Mouse (Mus musculus) cerebellum, postnatal 25 days (tissue): ENCODE measurements at regions not wholly inside any gene's neighbourhood (a gene's known extent, or its start where the extent isn't known, plus 50 kb on each side); places are given as distances from the start of the nearest gene placed in this dataset.

Experiments
- DNase-seq, 2 experiments: peaks; one replicate each; pipeline ENCODE4 v3.0.0; 2021; ENCODE audit warnings: mixed read lengths in 2 of 2

- no peak for DNase-seq
Measured at GRCm38 (mm10) chr14:25306961-25307654, 151.9 kb upstream of the Zmiz1 start.

GRCm38 (mm10) chr14:25308051-25308450, 150.9 kb upstream of the Zmiz1 start:
- DNase-seq, result no peak

DNA sequence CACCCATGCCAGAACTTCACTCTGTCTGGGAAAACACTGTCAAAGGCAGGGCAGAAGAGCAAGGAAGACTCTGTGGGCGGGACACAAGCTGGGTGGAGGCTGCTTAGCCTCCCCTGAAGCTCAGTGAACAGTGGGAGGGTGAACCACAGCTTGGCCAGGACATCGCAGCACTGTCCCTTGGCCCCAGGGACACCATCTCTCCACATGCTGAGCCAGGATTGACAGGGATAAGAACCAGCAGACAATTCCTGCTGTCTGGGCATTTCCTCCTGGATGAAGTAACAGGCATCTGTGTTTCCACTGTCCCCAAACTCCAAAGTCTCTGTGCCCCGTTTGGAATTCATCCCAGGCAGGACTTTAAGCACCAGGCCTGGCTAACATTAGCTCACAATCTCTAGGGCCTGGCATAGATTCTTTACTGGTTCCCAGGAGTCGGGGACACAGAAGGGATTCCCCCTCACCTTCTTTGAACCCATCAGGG, 148.3 kb upstream of the Zmiz1 start:
- peak in 1 of 2 experiments; percentile 9 for DNase-seq

DNA sequence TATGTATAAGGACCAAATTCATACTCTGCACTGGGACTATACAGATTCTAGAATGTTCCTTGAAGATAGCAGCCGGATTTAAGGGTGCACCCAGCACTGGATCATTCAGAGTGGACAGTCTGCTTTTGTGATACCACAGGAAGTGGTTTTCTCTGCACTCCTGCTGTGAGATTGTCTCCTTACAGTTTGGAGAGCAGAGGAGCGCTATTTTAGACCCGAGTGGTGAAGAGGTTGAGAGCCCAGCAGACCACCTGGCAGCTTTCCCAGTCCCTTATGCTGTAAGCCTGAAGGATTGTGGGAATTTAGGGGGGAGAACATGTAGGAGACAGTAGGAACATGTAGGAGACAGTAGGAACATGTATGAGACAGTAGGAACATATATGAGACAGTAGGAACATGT, 147.5 kb upstream of the Zmiz1 start:
- DNase-seq, result no peak

GRCm38 (mm10) chr14:25312135-25312534, 146.8 kb upstream of the Zmiz1 start:
- peak; percentile 31 to 53 for DNase-seq

- peak in 1 of 2 experiments; percentile 10 for DNase-seq
Measured at GRCm38 (mm10) chr14:25312814-25313426, 146.1 kb upstream of the Zmiz1 start.

DNA sequence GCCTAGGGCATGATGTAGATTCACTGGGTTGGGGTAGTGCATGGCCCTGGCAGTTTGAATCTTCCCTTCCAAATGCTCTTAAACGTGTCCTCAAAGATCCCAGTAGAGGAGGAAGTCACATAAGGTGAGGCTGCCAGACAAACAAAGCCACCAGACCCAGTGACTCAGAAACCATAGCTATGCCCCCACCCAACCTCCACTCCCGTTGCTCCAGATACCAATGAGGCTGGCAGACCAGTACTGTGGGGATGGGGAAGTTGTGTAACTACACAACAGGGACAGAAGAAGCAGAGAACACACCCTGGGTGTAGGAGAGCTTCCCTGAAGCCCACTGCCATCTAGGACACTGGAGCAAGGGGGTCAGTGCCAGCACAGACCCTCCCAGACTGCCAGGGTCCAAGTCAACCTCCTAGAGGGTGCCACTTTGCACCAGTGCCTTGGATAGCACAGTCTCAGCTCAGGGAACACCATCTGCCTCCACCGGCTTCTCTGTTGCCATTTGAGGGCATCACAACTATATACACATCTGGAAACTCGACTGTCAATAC, 145.2 kb upstream of the Zmiz1 start:
- no peak for DNase-seq

DNA sequence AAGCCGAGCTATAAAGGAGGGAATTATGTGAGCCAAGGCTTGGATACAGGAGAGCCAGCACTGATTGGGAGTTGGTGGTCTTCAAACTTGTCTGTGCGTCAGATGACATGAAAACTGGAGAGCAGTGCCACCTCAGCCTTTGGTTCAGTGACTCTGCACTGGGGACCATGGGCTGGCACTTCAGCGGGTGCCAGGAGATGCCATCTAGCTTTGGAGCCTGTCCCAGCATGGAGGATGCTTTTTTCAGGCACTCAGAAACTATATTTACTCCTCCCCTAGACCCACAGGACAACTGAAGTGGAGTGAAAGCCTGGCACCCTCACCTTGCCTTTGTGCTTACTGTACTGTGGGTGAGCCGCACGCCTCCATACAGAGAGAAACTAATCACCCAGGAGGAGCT, 142.5 kb upstream of the Zmiz1 start:
- DNase-seq, result no peak

GRCm38 (mm10) chr14:25317680-25318471, 141.1 kb upstream of the Zmiz1 start:
- peak; percentile 74 to 83 for DNase-seq

DNA sequence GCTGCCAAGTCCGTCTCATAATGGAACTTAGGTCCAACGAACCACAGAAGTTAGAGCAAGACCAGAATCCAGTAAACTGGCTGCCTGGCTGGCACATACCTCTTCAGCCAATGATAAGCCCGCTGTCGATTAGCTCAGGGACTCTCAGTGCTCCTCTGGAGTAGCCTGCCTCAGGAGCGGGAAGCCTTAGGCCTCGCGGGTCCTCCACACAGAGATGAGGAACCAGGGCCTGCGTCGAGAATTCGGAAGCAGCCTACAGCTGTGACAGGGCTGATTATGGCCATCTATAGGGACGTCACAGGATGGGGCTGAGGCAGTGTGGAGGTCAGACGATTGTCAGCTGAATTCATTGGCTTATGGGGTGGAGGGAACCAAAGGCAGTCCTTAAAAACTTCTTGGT, 140.1 kb upstream of the Zmiz1 start:
- DNase-seq, result no peak

DNA sequence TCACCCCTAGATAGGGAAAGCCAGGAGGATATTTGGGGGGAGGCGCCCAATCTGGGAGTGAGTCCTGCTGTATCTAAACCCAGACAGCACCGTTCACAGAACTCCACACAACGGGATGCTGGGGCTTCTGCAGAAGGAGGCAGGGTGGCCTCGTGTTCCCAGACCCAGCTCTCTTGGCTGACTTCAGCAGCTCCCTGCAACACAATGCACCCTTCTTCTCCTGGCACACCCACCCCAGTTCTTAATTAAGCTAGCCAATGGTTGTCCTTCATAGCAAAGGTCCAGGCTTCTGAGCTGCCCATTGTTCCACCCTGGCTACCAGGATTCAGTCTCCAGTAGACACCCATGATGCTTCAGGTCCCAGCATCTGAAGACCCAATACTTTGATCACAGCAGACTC, 138.8 kb upstream of the Zmiz1 start:
- no peak for DNase-seq

- DNase-seq, result no peak
Measured at GRCm38 (mm10) chr14:25323542-25324484, 135.2 kb upstream of the Zmiz1 start.

DNA sequence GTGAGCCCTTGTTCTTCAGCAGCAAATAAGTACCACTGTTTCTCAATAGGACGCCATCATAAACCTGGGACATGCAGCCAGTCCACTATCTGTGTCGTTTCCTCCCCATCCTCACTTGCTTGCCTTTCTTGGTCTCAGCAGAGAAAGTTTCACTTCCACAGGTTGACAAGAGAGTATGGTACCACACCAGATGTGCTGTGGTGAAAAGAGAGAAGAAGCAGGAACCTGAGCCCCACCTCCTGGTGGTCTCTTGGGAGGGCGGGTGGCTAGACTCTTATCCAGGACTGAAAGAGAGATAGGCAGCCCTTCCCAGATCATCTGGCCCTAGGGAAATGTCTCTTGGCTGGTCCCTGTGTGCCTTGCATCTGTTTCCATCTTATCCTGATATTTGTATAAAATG, 133.1 kb upstream of the Zmiz1 start:
- no peak for DNase-seq

DNA sequence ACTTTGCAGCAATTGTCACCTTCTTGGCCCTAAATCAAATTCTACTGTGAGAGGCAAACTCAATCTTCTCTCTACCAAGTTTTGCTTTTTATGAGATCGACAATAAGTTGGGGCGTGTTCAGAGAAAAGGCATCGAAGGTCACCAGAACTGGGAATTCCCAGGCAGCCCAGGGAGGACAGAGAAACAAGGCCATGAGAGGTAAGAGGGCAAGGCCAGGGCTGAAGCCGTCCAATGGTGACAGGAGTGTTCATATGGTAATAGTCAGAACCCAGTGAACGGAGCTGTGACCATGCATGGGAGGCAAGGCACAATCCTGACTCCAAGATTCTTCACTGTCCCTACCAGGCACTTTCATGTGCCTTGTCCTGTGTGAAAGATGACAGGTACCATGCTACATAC, 130.8 kb upstream of the Zmiz1 start:
- no peak for DNase-seq

- no peak for DNase-seq
Measured at GRCm38 (mm10) chr14:25334186-25334585, 124.8 kb upstream of the Zmiz1 start.

GRCm38 (mm10) chr14:25336875-25337274, 122.1 kb upstream of the Zmiz1 start:
- DNase-seq, result no peak

GRCm38 (mm10) chr14:25338404-25339051, 120.5 kb upstream of the Zmiz1 start:
- DNase-seq, result no peak

DNA sequence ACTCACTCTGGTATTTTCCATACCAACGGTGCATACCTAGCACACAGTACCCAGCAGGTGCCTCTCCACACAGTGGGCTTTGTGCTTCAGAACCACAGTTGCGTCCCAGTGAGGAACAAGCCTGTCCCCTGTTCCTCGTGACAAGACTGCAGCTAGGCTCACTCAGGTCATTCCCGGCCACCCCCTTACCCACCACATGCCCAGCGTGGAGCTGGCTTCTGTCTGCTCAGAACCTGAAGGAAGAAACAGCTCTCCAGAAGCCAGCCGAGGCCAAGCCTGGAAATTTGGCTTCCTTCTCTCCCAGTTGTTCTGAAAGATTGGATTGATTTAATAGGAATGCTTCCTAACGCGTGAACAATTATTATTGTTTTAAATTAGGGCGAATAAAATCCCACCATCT, 118.1 kb upstream of the Zmiz1 start:
- no peak for DNase-seq

- DNase-seq, result no peak
Measured at GRCm38 (mm10) chr14:25341848-25342427, 117.0 kb upstream of the Zmiz1 start.

DNA sequence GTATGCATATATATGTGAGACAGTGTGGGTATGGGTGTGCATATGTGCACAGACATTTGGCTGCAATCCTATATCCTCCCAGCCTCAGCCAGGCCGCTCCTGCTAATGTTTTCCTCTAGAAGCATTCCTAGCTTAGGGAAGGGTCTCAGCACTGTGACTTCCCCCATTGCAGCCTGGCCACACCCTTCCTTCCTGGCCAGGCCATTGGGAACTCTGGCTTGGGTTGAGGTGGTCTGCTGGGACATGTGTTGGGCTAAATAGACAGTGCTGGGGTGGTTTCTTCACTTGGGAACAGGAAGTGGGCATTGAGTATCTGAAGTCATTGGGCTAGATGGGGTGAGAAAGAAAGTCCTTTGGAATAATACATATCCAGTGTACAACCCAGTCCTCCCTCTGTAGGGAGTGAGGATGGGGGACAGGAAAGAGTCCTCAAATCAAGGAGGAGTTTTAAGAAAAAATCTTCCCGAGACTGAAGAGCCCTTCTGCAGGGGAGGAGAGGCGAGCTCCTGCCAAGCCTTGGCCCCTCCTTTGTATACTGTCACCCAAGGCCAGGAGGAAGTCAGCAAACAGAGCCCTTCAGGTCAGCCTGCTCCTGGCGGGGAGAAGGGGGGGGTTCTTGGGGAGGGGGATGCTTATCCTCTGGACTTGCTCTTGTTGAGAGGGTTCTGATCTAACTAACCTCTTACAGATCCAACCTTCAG, 116.0 kb upstream of the Zmiz1 start:
- no peak for DNase-seq

DNA sequence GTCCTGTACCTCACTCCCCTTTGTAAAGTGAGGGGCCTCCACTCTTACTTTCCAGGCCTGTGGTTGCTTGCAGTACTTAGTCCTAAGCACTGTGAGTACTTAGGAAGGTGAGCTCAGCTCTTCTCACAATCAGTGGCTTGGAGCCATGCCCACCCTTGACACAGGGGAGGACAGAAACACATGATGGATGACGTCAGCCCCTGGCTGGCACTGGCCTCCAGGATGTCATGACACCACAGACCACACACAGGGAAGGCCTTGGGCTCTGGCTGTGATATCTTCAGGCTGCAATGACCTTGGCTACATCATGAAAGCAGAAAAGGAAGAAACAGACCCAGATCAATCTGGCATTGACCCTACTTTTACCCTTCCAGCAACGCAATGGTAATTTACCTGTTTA, 113.0 kb upstream of the Zmiz1 start:
- peak; percentile 69 to 82 for DNase-seq
